Mouse (Mus musculus): Measurements from ENCODE around the gene Slc9a6. TPM values are rescaled to one million over a fixed set of nuclear protein-coding genes. Genes with fewer than 3 reads are reported as not detected.

The Slc9a6 gene
- total RNA-seq, 2 experiments from 2014 or later = 103 to 117 TPM

GRCm38 (mm10) chrX:56708592-56709370, 99.2 kb downstream of the Slc9a6 start:
- DNase-seq (ENCODE audit: extremely low spot score in 1 of 2, low spot score in 2 of 2) = no peak
- no peak overlapping the region for H3K27ac ChIP-seq
- intact Hi-C loops (cut with DNase I) = no loop called here
- no peak for TF ChIP-seq CTCF (IDR thresholded peaks at IDR 0.05)
- H3K4me3 ChIP-seq = no peak overlapping the region

DNA sequence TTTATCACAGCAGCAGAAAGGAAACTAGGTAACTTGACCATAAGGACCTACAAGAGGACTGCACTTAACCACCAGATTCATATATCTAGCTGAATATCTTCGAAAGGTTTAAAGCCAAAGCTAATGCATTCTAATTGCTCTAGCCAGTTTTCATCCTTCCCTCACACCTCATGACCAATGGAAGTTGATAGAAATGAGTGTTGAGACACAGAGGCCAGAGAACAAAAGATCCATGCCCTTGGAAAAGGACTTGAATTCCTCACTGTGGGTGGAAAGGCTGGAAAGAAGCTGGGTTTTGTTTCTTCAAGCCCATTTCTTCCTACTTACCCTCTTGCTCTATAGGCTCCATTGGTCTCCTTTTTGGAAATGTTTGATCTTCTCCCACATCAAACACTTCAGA, 101.0 kb downstream of the Slc9a6 start:
- H3K27ac ChIP-seq = no peak overlapping the region
- TF ChIP-seq CTCF (IDR thresholded peaks at IDR 0.05) = no peak

GRCm38 (mm10) chrX:56712666-56713065, 103.1 kb downstream of the Slc9a6 start:
- Histone ChIP-seq H3K4me3 (no peak overlapping the region), H3K27ac (no peak overlapping the region)
- DNase-seq (ENCODE audit: extremely low spot score in 1 of 2, low spot score in 2 of 2) = no peak
- TF ChIP-seq CTCF (IDR thresholded peaks at IDR 0.05) = no peak
- intact Hi-C loops (cut with DNase I) = no loop called here

More for the DNA sequence above, 101.0 kb downstream of the Slc9a6 start:
- DNase-seq (ENCODE audit: extremely low spot score in 1 of 2, low spot score in 2 of 2) = no peak
- intact Hi-C loops (cut with DNase I) = no loop called here
- H3K4me3 ChIP-seq = no peak overlapping the region

Small RNAs within 50 kb of the gene (microRNA-seq; reads per million reads assigned to microRNA genes)
- gene Mir5116 = 0.72 to 0.73 reads per million in 2 experiments

Other genes with a start within 250 kb of the Slc9a6 start
- 10 to 100 TPM; 15.6 to 23.0 TPM for gene Smim10l2a, start 235.2 kb upstream of the Slc9a6 start, total RNA-seq (2021)
- not detected for gene Gm2174, start 161.8 kb upstream of the Slc9a6 start, total RNA-seq (2021)
- 10 to 100 TPM; 35.1 to 40.5 TPM for gene Ints6l, start 154.9 kb upstream of the Slc9a6 start, total RNA-seq (2021)
- not detected for gene Gm10477, start 85.0 kb upstream of the Slc9a6 start, total RNA-seq (2021)
- gene Gm648, start 60.2 kb upstream of the Slc9a6 start, total RNA-seq (2021) = not detected
- gene Mmgt1, start 11.7 kb upstream of the Slc9a6 start, total RNA-seq (2021) = 10 to 100 TPM; 25.7 TPM
- gene Fhl1, start 122.0 kb downstream of the Slc9a6 start, total RNA-seq (2021) = 10 to 100 TPM; 89.4 to 94.0 TPM
- under 1 TPM in 1 of 2 experiments, not detected in 1; 0.16 TPM for gene Map7d3, start 212.6 kb downstream of the Slc9a6 start, total RNA-seq (2021)

Data from left cerebral cortex, adult 2 months (tissue).